Comparison of ENCODE assay signal across 8 mouse cellular contexts in the genomic region with DNA sequence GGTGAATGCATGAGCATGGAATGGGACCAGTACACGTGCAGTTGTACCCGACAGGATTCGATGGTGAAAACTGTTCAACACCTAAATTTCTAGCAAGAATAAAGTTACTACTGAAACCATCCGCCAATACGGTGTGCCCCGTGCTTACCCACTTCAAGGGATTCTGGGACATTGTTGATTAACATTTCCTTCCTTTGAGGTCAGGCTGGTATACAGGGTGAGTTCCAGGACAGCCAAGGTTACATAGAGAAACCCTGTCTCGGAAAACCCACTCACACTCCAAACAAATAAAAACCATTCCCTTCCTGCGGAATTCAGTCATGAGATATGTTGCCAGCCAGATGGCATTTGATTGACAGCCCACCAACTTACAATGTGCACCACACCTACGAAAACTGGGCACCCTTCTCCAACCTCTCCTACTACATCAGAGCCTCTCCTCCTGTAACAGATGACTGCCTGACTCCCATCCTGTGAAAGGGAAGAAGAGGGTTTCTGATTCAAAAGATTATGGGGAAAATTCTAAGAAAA. TPM values are rescaled to one million over a fixed set of nuclear protein-coding genes. Genes with fewer than 3 reads are reported as not detected.
DNase-seq lines count a peak whose midpoint lies in the region; ATAC-seq and TF ChIP-seq lines count a peak whose summit lies in the region.

No protein-coding gene starts in this region.

- no peaks in the 10 kb centered on the region for H3K27me3 ChIP-seq in hindbrain, embryonic 11.5 days (ENCODE audit: control insufficient read depth, insufficient read depth, low read length)
- no peaks in the 10 kb centered on the region for H3K27me3 ChIP-seq in liver, embryonic 16.5 days (ENCODE audit: control insufficient read depth, insufficient read depth, low read depth, low read length)
- H3K27me3 ChIP-seq in stomach, embryonic 15.5 days (replicated peaks) = no peaks in the 10 kb centered on the region

- H3K4me2 ChIP-seq in hindbrain, embryonic 11.5 days (replicated peaks; ENCODE audit: low read depth, low read length) = peak overlapping the region; percentile 89
- H3K4me2 ChIP-seq in liver, embryonic 16.5 days (ENCODE audit: low read depth, low read length) = peak overlapping the region; percentile 98
- peak overlapping the region; percentile 86 for H3K4me2 ChIP-seq in stomach, embryonic 15.5 days

- 0 out of 2 replicates have a peak, but pooled peaks cover 2% of the 10 kb centered on the region for H3K4me1 ChIP-seq in hindbrain, embryonic 11.5 days (replicated peaks; ENCODE audit: control insufficient read depth, insufficient read depth, low read length)
- H3K4me1 ChIP-seq in liver, embryonic 16.5 days (ENCODE audit: control insufficient read depth, low read depth, low read length) = peaks cover 23% of the 10 kb centered on the region
- 0 out of 2 replicates have a peak, but pooled peaks cover 5% of the 10 kb centered on the region for H3K4me1 ChIP-seq in stomach, embryonic 15.5 days

- H3K9ac ChIP-seq in hindbrain, embryonic 11.5 days (ENCODE audit: low read depth, low read length) = peak overlapping the region; percentile 86
- H3K9ac ChIP-seq in liver, embryonic 16.5 days (ENCODE audit: low read depth, low read length) = peak overlapping the region; percentile 98
- peak overlapping the region; percentile 83 for H3K9ac ChIP-seq in stomach, embryonic 15.5 days

- TF ChIP-seq CTCF in gastrocnemius, adult 2 months (IDR thresholded peaks at IDR 0.05) = no peak

- H3K9me3 ChIP-seq in hindbrain, embryonic 11.5 days (ENCODE audit: control insufficient read depth, low read length) = no peaks in the 10 kb centered on the region
- no peaks in the 10 kb centered on the region for H3K9me3 ChIP-seq in liver, embryonic 16.5 days (replicated peaks; ENCODE audit: control insufficient read depth, low read length)
- H3K9me3 ChIP-seq in stomach, embryonic 15.5 days = no peaks in the 10 kb centered on the region

- DNase-seq in gastrocnemius, adult 2 months = no peak
- no peak for DNase-seq in gastrocnemius, adult 8-10 months (ENCODE audit: low spot score in 2 of 2)
- DNase-seq in MN1 (ENCODE audit: low spot score) = peak; percentile 43
- DNase-seq in hindbrain, embryonic 11.5 days (ENCODE audit: low spot score) = no peak
- no peak for DNase-seq in gastrocnemius, postnatal 10 days

- intact Hi-C loops in gastrocnemius, adult 2 months (cut with DNase I) = loop anchor here (5.0 kb wide), 1 partner anchor 37 kb away; a partner anchor contains a TSS

- ATAC-seq in hindbrain, embryonic 11.5 days (ENCODE audit: low FRiP score) = peak; percentile 33; the same call in 1 of the 2 replicates
- no peak for ATAC-seq in liver, embryonic 16.5 days (ENCODE audit: low read depth)
- 0 out of 2 replicates have a peak, but pooled peaks have one; percentile 15 for ATAC-seq in stomach, embryonic 15.5 days (ENCODE audit: insufficient read depth, low FRiP score, low read depth)
- ATAC-seq in monocyte, adult 5-6 weeks (replicated peaks; ENCODE audit: insufficient number of reproducible peaks, low FRiP score, low TSS enrichment, poor library complexity, severe bottlenecking) = no peak

- peak overlapping the region; percentile 90 for H3K27ac ChIP-seq in gastrocnemius, adult 2 months
- peak overlapping the region; percentile 47; the same call in 1 of the 2 replicates for H3K27ac ChIP-seq in hindbrain, embryonic 11.5 days (ENCODE audit: low read depth, low read length)
- peak overlapping the region; percentile 70; the same call in 1 of the 2 replicates for H3K27ac ChIP-seq in liver, embryonic 16.5 days (ENCODE audit: low read length)
- H3K27ac ChIP-seq in stomach, embryonic 15.5 days = peak overlapping the region; percentile 87

- H3K4me3 ChIP-seq in gastrocnemius, adult 2 months = peak overlapping the region; percentile 76
- H3K4me3 ChIP-seq in hindbrain, embryonic 11.5 days (ENCODE audit: low read depth, low read length) = peak overlapping the region; percentile 75
- H3K4me3 ChIP-seq in liver, embryonic 16.5 days (ENCODE audit: low read depth, low read length) = peak overlapping the region; percentile 96
- H3K4me3 ChIP-seq in stomach, embryonic 15.5 days (replicated peaks) = peak overlapping the region; percentile 77

- H3K36me3 ChIP-seq in hindbrain, embryonic 11.5 days (ENCODE audit: control insufficient read depth, insufficient read depth, low read length) = no peaks in the 10 kb centered on the region
- H3K36me3 ChIP-seq in liver, embryonic 16.5 days (ENCODE audit: control insufficient read depth, insufficient read depth) = no peaks in the 10 kb centered on the region
- H3K36me3 ChIP-seq in stomach, embryonic 15.5 days = 0 out of 2 replicates have a peak, but pooled peaks cover 3% of the 10 kb centered on the region

- WGBS in hindbrain, embryonic 11.5 days = 16% methylated on average over 9 of the region's 9 CpGs
- 10% methylated on average over 9 of the region's 9 CpGs for WGBS in liver, embryonic 16.5 days (ENCODE audit: insufficient replicate concordance)
- 7% methylated on average over 9 of the region's 9 CpGs for WGBS in stomach, embryonic 15.5 days

RNA-seq across cellular contexts. Expression of a gene that starts 0.6 kb away (rescaled TPM):
- 10 to 100 TPM; 24.1 to 25.7 TPM for total RNA-seq in gastrocnemius, adult 2 months (2021)
- 10 to 100 TPM; 26.7 to 28.9 (median 27.8) TPM for total RNA-seq in gastrocnemius, adult 8-10 months (2022)
- polyA plus RNA-seq in hindbrain, embryonic 11.5 days (2014; fragmentation: Nextera tagmentation; extraction: Ambion mirVana) = 105 and 106 TPM in 2 replicates
- polyA plus RNA-seq in liver, embryonic 16.5 days (2015; fragmentation: Nextera tagmentation; extraction: Ambion mirVana) = 15.0 and 17.1 TPM in 2 replicates
- 54.8 and 58.3 TPM in 2 replicates for polyA plus RNA-seq in stomach, embryonic 15.5 days (2015; fragmentation: Nextera tagmentation; extraction: Ambion mirVana)
- total RNA-seq in monocyte, adult 5-6 weeks (2017) = 64.8 to 81.4 TPM (median 73.4 TPM) in 3 replicates
- total RNA-seq in gastrocnemius, postnatal 10 days (2021) = 10 to 100 TPM; 28.5 to 32.9 TPM

RNA-seq across cellular contexts. Expression of a gene that starts 37.4 kb away (rescaled TPM):
- 10 to 100 TPM; 23.5 to 29.9 TPM for total RNA-seq in gastrocnemius, adult 2 months (2021)
- 10 to 100 TPM; 31.5 to 35.9 (median 33.8) TPM for total RNA-seq in gastrocnemius, adult 8-10 months (2022)
- 29.7 and 31.9 TPM in 2 replicates for polyA plus RNA-seq in hindbrain, embryonic 11.5 days (2014; fragmentation: Nextera tagmentation; extraction: Ambion mirVana)
- 24.6 and 27.7 TPM in 2 replicates for polyA plus RNA-seq in liver, embryonic 16.5 days (2015; fragmentation: Nextera tagmentation; extraction: Ambion mirVana)
- 39.3 and 45.5 TPM in 2 replicates for polyA plus RNA-seq in stomach, embryonic 15.5 days (2015; fragmentation: Nextera tagmentation; extraction: Ambion mirVana)
- 27.3 to 53.5 TPM (median 33.8 TPM) in 3 replicates for total RNA-seq in monocyte, adult 5-6 weeks (2017)
- 10 to 100 TPM; 24.6 to 27.4 TPM for total RNA-seq in gastrocnemius, postnatal 10 days (2021)

RNA-seq across cellular contexts. Expression of a gene that starts 41.9 kb away (rescaled TPM):
- total RNA-seq in gastrocnemius, adult 2 months (2021) = 10 to 100 TPM; 13.6 to 14.8 TPM
- 10 to 100 TPM; 11.9 to 16.5 (median 12.9) TPM for total RNA-seq in gastrocnemius, adult 8-10 months (2022)
- 87.2 and 114 TPM in 2 replicates for polyA plus RNA-seq in hindbrain, embryonic 11.5 days (2014; fragmentation: Nextera tagmentation; extraction: Ambion mirVana)
- polyA plus RNA-seq in liver, embryonic 16.5 days (2015; fragmentation: Nextera tagmentation; extraction: Ambion mirVana) = 21.6 and 22.0 TPM in 2 replicates
- polyA plus RNA-seq in stomach, embryonic 15.5 days (2015; fragmentation: Nextera tagmentation; extraction: Ambion mirVana) = 44.8 and 46.9 TPM in 2 replicates
- total RNA-seq in monocyte, adult 5-6 weeks (2017) = 38.1 to 54.2 TPM (median 52.6 TPM) in 3 replicates
- total RNA-seq in gastrocnemius, postnatal 10 days (2021) = 10 to 100 TPM; 20.7 to 22.7 TPM

Comparison
In these comparisons a context has a peak if more than half of its experiments do, and no peak if none do; other contexts are left out.
1. ATAC-seq: peak in hindbrain, embryonic 11.5 days (single experiment) and stomach, embryonic 15.5 days (single experiment); none in liver, embryonic 16.5 days (single experiment) and monocyte, adult 5-6 weeks (single experiment).
2. Peak in every context shown above with its lines, with median percentiles within 50 percentile points of each other: H3K27ac ChIP-seq, H3K4me3 ChIP-seq, H3K4me2 ChIP-seq and H3K9ac ChIP-seq.